Mouse (Mus musculus) R1 (cell line): ENCODE data around the gene Micall2.

Experiments
- DNase-seq: peaks from one replicate; pipeline ENCODE4 v3.0.0-alpha.2; 2018; ENCODE audit warnings: low read depth, low spot score

Gene Micall2

DNA sequence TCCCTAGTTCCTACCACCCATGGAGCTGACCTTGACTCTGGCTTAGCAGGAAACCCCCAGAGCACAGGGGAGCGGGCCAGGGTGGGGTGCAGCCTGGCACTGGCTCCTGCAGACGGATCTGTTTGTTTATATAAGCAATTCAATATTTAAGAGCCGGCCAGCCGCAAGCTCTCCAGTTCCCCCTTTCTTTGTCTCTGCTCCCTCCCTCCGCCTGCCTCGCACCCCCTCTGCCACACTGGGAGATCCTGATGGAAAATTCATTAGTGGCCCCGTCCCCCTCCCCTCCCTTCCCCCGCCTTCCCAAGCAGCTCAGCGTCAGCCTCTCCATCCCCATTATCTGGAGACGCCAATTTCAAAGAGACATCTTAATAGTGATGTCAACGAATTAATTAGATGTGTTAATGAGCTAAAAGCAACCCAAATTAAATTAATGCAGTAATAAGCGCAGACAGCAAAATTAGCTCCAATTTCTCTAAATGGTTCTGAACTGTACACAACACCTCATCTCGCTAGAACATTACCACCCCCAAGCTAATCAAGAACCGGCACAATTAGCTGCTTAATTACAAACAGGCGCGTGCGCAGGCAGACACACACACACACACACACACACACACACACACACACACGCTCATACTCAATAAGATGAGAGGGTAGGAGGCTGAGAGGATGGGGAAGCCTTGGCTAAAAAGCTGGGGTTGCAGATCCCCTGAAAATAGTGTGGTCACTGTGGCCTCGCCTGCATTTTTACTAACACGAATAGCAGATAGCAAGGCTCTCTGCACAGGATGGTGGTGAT lies 54.1 kb downstream of the Micall2 start:
- DNase-seq = no peak

DNA sequence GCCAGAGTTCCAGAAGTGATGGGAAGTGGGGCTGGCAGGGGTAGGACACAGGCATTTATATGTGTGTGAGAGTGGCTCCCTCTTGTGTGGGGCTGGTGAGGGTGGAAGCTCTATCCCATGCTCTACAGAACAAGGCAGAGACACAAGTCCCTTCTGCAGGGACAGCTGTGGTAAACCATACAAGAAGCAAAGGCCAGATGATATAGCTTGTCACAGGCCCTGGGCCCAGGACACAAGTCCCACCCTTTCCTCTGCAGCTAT lies 60.5 kb downstream of the Micall2 start:
- no peak for DNase-seq

DNA sequence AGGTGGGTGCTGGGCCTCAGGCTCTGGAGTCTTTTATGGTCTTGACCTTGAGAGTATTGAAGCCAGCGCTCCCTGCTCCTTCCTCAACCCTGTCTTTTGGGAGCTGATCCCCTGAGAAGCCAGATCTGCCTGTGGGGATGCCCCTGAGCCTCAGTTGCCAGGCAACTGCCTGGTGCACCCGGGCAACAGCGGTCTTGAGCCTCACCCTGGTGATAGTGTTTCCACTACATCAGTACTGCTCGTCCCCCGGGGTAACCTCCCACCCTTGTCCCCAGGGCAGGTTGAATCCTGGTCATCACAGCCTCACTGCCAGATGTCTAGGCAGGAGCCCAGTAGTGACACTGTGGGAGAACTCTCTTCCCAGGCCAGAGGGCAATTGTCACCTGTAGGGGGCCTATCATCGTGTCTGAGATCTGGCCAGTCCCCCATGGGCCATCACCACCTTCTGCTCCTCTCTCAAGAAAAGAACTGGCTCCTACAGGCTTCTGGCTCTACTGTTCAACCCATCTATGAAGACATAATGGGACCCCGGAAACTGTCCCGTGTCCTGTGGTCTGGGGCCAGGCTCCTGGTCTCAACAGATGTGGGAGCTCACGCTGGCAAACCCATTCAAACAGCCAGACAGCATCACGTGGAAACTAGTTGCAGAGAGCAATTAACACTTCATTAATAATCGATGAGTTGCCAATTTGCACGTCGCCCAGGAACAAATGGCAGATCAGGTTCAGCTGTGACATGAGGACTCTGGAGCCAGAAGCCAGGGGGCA lies 61.0 kb downstream of the Micall2 start:
- no peak for DNase-seq

DNA sequence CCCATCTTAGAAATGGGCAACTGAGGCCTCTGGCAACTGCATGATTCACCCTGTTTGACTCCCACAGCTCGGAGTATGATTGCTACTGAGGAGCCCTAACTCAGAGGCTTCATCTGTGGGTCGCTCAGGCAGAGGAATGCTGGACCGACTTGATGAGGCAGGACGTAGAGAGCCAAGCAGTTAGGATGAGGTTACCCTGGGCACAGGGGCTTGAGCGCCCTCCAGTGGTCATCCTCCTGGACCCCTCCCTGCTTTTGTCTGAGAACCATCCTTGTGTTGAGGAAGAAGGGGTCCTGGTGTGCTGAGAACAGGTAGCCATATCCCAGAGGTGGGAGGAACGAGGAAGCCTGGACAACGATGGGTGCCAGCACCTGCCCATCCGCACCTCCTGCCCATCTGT lies 66.8 kb downstream of the Micall2 start:
- DNase-seq = peak; percentile 44

GRCm38 (mm10) chr5:139668494-139668893 lies 67.6 kb downstream of the Micall2 start:
- peak; percentile 68 for DNase-seq

DNA sequence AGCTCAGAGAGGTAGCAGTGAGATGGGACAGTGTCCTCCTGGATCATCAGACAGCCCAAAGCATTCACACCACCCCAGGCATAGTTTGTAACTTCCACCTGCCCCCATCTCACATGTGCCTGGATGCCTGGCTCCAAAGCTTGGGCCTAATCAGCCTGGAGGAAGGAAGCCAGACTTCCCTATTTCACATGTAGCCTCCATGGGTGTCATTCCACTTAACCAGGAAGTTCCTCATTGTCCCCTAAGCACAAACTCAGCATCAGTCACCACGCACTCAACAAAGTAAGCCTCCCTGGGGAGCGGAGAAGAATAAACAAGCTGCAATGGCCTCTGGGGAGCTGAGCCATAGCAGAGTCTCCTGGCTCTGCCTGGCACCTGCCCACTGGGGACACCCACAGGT lies 69.6 kb downstream of the Micall2 start:
- no peak for DNase-seq

DNA sequence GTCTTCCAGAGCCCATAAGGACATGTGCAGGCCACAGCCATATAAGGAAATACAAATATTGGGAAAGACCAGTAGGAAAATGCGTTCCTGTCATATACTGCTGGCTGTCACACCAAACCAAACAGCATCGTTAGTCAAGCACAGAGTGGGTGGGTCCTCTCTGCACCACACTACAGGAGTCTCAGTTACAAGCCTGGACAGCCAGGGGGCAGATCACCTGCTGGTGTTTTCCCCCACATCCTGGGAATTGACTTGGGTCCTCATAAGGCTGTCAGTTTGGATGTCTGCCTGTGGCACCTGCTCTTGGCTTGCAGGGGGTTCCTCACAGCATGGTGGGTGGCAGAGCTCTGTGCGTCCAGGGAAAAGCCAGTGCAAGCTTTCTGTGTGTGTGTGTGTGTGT lies 70.8 kb downstream of the Micall2 start:
- DNase-seq = no peak

GRCm38 (mm10) chr5:139661713-139662112 lies 74.4 kb downstream of the Micall2 start:
- no peak for DNase-seq

GRCm38 (mm10) chr5:139659307-139659706 lies 76.8 kb downstream of the Micall2 start:
- DNase-seq = peak; percentile 21

GRCm38 (mm10) chr5:139658865-139659264 lies 77.3 kb downstream of the Micall2 start:
- no peak for DNase-seq

DNA sequence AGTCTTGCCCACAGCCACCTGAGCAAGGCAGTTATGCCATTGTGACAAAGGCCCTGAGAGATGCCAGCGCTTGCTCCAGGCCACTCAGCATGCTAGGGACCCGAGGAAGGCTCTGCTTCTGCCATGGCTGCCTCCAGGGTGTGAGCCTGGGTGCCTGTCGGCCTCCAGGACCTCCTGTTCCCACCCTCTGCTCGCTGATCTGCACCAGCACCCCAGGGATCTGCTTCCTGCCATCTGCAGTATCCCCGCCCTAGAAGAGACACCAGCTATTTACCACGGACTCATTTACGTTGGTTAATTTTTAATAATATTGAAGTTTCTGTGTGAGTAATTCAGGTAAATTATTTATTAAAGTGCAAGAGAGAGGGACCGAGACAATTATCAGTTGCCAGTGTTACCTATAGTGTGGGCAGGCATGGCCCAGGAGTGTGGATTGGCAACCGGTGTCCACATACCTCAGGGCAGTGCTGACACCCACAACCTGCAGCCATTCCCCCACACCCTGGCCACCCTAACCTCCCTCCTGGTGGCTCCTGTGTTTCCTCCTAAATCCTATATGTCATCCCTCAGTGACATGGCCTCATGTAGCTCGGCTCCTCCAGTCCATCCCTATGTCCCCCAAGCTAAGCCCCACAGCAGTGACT lies 78.1 kb downstream of the Micall2 start:
- DNase-seq = no peak
